Mouse (Mus musculus) cerebellum, postnatal 36 days (tissue): ENCODE results near the gene Adora2a.
"Not testable (repeated sequence)": the region's sequence is repeated elsewhere in the genome, so short reads cannot be mapped to it uniquely, and the experiment has no call there.

Source experiments
- DNase-seq, 2 experiments: peaks; one replicate each; pipeline ENCODE4 v3.0.0; 2021 to 2022; ENCODE audit warnings: mixed read lengths in 2 of 2

Gene Adora2a

DNA sequence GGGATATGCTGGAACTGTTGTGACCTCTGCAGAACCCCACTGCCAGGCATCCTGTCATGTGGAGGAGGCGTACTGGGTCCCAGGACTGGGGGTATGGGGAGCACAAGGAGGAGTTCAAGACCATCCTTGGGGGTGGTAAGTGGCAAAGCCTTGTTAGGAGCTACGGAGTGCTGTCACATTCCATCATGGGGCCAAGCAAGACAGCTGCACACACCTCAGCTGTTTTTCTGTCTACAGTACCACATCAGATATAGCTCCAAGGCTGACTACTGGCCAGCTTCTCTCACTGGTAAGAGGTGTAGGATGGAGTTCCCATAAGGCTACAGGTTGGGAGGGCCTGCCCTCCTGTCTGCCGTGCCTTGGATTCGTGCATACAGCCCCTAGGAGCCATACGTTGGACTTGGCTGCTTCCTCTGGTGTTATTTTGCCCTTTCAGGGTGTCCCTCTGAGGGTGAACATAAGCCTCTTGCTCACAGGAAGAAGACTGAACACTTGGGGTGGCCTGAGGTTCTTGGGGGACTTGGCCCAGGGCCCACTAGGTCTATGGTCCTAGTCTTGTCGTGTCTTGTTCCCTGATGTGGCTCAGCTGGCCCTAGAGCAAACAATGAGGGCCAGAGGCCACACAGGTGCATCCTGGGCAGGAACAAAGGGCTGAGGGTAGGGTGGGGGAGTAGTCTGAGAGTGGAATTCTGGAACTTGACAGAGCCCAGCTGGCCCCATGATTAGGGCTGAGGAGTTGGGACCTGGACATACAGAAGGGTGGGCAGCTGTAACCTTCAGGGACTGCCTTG, 2.3 kb upstream of the Adora2a start:
- DNase-seq, result no peak

- peak in 1 of 2 experiments; percentile 32 for DNase-seq
These were observed 921 bp upstream of the Adora2a start for GRCm38 (mm10) chr10:75315756-75316155.

DNA sequence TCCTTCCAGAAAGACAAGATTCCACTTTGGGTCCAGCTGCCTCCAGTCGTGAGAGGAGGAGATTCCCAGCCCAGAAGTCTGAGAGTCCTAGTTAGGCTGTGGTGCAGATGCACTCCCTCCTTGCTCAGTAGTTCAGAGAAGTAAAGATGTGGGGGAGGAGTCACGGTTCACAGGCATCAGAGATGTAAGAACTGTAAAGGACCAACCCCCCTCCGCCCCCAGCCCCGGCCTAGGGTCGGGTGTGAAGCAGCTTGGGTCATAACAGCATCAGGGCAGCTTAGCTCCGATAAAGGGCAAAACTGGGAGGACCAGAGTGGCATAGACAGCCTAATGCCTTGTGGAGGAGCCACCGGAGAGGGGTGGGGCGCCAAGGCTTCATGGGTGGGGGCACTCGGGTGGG, 205 bp upstream of the Adora2a start:
- DNase-seq, result no peak

DNA sequence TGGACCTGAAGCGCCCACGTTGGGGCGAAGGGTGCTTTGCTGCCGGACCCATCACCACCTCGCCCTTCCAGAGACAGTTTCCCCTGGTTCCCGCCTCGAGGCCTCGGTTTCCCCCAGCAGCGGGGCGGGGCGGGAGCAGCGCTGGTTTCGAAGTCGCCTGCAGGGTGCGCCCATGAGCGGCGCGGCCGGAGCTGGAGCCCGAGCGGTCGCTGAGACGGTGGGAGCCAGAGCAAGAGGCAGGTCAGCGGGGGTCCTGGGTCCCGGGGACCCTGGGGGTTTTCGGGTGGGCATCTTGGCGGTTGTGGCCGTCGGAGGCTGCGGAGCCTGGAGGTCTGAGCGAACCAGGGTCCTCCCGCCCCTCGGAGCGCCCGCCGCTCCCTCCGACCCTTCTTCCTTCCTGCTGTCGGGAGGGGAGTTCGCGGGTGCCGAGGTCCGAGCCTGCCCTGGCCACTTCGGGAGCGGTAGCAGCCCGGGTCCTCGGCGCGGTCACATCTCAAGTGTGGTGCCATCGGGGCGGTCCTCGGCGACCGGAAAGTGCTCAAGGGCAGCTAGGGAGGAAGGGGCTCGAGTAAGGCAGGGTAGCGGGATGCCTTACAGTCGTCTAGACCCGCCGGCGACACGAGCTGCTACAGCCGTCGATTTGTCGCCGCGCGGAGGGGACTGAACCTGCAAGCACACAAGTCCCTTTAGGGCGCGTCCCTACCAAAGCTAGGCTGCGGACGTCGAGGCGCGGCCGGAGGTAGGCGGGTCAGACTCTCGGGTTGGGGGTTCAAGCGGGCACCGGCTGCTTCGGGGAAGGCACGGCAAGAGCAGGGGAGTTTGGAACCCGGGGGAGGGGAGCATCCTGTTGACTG, 458 bp downstream of the Adora2a start:
- peak; percentile 40 to 55 for DNase-seq

DNA sequence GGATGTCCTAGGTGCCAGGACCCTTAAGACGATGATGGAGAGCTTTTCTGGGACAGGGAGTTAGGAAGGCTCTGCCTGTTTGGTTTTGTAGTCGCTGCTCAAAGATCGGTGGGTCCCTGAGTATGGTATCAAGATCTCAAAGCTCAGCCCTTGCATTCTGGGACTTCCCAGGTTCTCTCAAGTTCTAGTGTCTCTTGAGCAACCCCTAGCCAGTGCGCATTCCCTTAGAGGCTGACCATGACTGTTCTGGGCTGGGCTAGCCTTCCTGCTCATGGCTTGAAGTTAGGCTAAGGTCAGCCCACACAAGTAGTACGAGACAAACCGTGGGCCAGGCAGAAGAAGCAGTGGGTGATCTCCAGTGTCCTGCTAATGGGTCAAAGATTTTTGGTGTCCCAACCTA, 1.5 kb downstream of the Adora2a start:
- no peak for DNase-seq

DNA sequence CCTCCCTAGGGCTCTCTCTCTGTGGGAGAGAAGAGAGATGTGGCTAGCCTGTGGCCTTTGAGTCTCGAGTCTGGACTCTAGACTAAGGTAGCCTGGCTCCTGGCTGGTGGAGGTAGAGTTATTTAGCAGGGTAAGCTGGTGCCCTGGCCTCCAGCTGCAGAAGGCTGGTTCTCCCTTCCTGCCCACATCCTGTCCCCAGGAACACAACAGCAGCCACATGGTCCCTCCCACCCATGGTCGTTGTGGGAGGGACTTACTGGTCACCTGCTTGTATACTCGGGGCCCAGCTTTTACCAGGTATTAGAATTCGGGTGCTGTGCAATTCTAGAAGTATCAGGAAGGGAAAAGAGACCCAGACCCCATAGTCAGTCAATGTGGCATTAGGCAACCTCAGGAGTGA, 3.6 kb downstream of the Adora2a start:
- DNase-seq, result no peak

GRCm38 (mm10) chr10:75322966-75323365, 6.3 kb downstream of the Adora2a start:
- no peak for DNase-seq

DNA sequence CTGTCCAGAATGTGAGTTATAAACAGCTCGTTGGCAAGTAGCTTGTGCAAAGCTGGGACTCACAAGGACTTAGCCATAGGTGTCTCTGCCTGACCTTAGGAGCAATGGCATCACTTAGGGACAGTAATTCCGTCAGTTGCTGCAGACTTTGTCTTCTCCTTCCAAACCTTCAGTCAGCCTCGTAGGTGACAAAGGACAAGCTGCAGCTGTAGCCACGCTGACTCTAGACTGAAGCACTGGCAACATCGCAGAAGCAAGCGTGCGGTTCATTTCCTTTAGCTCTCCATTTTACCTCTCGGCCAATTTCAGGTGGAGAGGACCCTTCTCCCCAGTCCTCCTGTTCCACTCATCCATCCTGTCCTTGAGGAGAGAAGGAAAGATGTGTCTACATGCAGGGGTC, 7.3 kb downstream of the Adora2a start:
- DNase-seq, result no peak

- DNase-seq, result no peak
These were observed 7.7 kb downstream of the Adora2a start for GRCm38 (mm10) chr10:75324391-75324790.

DNA sequence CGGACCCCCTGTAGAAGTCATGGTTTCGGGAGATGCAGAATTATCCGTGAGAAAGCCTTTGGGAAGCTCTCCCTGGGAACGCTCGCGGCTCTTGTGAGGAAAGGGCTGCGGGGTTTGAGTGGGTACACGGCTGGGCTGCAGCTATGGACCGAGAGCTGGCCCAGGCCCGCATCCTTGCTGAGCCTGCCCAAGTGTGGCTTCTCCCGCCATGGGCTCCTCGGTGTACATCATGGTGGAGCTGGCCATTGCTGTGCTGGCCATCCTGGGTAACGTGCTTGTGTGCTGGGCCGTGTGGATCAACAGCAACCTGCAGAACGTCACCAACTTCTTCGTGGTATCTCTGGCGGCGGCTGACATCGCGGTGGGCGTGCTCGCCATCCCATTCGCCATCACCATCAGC, 9.1 kb downstream of the Adora2a start:
- no peak for DNase-seq

- DNase-seq, result no peak
These were observed 9.9 kb downstream of the Adora2a start for GRCm38 (mm10) chr10:75326553-75326952.

GRCm38 (mm10) chr10:75327081-75327480, 10.4 kb downstream of the Adora2a start:
- no peak for DNase-seq

- DNase-seq, result no peak
These were observed 11.6 kb downstream of the Adora2a start for GRCm38 (mm10) chr10:75328201-75328704.

- DNase-seq, result no peak
These were observed 15.6 kb downstream of the Adora2a start for GRCm38 (mm10) chr10:75332268-75332667.

DNA sequence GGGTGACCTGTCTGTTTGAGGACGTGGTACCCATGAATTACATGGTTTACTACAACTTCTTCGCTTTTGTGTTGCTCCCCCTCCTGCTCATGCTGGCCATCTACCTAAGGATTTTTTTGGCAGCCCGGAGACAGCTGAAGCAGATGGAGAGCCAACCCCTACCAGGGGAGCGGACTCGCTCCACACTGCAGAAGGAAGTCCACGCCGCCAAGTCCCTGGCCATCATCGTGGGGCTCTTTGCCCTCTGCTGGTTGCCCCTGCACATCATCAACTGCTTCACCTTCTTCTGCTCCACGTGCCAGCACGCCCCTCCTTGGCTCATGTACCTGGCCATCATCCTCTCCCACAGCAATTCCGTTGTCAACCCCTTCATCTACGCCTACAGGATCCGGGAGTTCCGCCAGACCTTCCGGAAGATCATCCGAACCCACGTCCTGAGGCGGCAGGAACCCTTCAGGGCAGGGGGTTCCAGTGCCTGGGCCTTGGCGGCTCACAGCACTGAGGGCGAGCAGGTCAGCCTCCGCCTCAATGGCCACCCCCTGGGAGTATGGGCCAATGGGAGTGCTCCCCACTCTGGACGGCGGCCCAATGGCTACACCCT, 16.6 kb downstream of the Adora2a start:
- DNase-seq, result peak; percentile 29 to 48

GRCm38 (mm10) chr10:75334175-75334574, 17.5 kb downstream of the Adora2a start:
- DNase-seq, result no peak

- DNase-seq, result no peak
These were observed 18.4 kb downstream of the Adora2a start for GRCm38 (mm10) chr10:75335075-75335474.

GRCm38 (mm10) chr10:75337231-75337630, 20.6 kb downstream of the Adora2a start:
- DNase-seq, result no peak

GRCm38 (mm10) chr10:75338852-75339251, 22.2 kb downstream of the Adora2a start:
- DNase-seq, result no peak

DNA sequence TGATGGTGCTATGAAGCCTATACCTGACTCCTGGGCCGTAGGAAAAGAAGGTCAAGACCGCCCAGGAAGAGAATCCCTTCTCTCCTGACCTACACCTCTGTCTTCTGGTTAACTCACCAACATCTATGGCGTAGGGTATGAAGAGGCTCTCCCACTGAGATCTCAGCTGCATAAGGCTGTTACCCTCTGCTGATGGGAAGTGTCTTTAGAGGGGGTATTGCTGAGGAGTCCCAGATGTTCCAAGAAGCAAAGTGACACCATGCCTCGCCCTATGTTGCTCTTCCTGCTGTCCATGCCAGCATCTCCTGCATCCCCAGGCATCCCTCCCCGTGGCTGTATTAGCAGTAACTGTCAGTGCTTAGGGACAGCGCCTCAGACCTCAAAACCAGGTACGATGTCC, 22.7 kb downstream of the Adora2a start:
- DNase-seq, result no peak

DNA sequence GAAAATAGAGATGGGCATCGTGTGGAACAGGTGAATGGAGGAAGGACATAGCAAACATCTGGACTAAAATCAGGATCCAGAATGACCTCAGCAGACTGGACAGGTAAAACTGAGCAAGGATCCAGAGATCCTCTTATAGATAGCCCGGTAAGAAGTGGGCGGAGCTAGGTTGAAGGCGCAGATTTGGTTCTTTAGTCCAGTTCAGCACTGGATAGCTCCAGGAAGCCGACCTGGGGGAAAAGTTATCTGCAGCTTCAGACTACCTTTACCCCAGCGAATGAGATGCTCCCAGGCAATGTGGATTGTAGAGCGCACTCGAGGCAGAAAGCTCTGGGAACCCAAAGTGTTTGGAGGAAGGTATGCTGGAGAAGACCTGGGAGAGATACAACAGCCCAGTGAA, 25.3 kb downstream of the Adora2a start:
- DNase-seq, result no peak

GRCm38 (mm10) chr10:75344563-75344962, 27.9 kb downstream of the Adora2a start:
- DNase-seq, result not testable (repeated sequence)

GRCm38 (mm10) chr10:75345265-75345664, 28.6 kb downstream of the Adora2a start:
- no peak for DNase-seq
